Mouse (Mus musculus) left cerebral cortex, adult 9 months (tissue): ENCODE measurements around the gene Smagp.

Source experiments
- DNase-seq, 2 experiments: peaks; one replicate each; pipeline ENCODE4 v3.0.0; 2022; ENCODE audit warnings: low spot score in 2 of 2

The Smagp gene

GRCm38 (mm10) chr15:100590436-100590835, 46.3 kb downstream of the Smagp start:
- DNase-seq, result no peak

- no peak for DNase-seq
Observed at GRCm38 (mm10) chr15:100588297-100588696, 48.4 kb downstream of the Smagp start.

GRCm38 (mm10) chr15:100587166-100587565, 49.6 kb downstream of the Smagp start:
- DNase-seq, result no peak

GRCm38 (mm10) chr15:100585931-100586330, 50.8 kb downstream of the Smagp start:
- DNase-seq, result no peak

GRCm38 (mm10) chr15:100580108-100580507, 56.6 kb downstream of the Smagp start:
- no peak for DNase-seq

- no peak for DNase-seq
Observed at GRCm38 (mm10) chr15:100577972-100578371, 58.8 kb downstream of the Smagp start.

- no peak for DNase-seq
Observed at GRCm38 (mm10) chr15:100576810-100577209, 59.9 kb downstream of the Smagp start.

- DNase-seq, result no peak
Observed at GRCm38 (mm10) chr15:100576392-100576791, 60.3 kb downstream of the Smagp start.

GRCm38 (mm10) chr15:100575366-100575765, 61.4 kb downstream of the Smagp start:
- DNase-seq, result no peak

GRCm38 (mm10) chr15:100574378-100574777, 62.4 kb downstream of the Smagp start:
- no peak for DNase-seq

- DNase-seq, result no peak
Observed at GRCm38 (mm10) chr15:100573946-100574345, 62.8 kb downstream of the Smagp start.
